Mouse (Mus musculus): Measurements from ENCODE around the gene Vmn1r236.
A peak's percentile ranks its signal among the peaks of the same experiment; 100 is the strongest.

The Vmn1r236 gene

GRCm38 (mm10) chr17:21282642-21283041 lies at the start of gene Vmn1r236:
Gene Vmn1r236, plus strand, starts transcription at chr17:21282942.
- DNase-seq (ENCODE audit: low read depth, low spot score), result no peak

- no peak for DNase-seq (ENCODE audit: low read depth, low spot score)
These were observed 26.6 kb upstream of the Vmn1r236 start, which contains the start of gene Vmn1r235 for GRCm38 (mm10) chr17:21256111-21256510. Gene Vmn1r235, plus strand, starts transcription at chr17:21256411.

DNA sequence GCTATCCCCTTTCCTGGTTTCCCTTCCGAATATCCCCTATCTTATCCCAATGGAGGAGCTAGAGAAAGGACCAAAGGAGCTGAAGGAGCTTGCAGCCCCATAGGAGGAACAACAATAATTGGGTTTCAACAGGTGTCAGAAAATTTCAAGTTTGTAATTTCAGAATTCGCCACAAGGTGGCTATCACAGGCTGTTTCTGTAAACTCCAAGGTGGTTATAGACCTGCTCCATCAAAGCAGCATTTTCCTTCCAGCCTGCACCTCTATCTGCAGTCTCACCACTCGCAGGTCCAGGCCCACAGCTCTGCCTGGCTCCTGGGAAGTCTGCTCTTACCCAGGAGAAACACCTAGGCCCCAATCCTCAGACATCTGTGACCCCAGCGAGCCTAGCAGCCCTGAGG lies 10.6 kb upstream of the Vmn1r236 start:
- DNase-seq (ENCODE audit: low read depth, low spot score), result peak; percentile 81

DNA sequence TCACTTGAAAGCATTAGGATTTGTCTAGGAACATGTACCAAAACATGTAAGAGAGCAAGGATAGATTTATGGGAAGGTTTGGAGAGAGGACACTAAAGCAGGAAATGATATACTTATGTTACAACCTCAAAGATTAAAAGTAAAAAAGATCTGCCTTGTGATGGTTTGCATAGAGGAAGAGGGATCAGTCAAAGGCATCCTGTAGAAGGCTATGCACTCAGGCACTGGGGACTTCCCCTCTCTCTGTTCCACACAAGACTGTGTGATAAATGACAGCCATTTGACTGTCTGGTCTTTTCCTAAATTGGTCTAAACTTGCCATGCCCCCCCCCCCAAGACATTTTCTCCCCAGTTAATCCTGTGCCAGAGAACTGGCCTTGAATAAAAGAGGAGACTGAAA lies 1.7 kb downstream of the Vmn1r236 start:
- DNase-seq (ENCODE audit: low read depth, low spot score), result no peak

DNA sequence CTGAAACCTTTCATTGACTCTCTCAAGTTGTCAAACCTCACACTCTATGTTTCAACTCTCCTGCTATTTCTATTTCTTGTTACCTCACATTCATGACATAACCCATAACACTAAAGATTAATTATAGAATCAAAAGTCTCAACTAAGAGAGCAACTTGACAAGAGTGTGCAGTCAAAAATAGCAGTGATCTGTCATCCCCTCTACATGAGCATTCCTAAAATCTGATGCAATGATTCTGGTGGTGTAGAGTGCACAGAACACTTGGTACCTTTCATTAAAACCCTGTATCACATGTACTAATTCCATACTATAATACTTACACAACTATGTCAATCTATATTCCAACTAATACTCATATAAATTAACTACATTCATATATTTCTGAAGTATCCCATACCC lies 7.0 kb downstream of the Vmn1r236 start:
- DNase-seq (ENCODE audit: low read depth, low spot score), result no peak

- no peak for DNase-seq (ENCODE audit: low read depth, low spot score)
These were observed 28.8 kb downstream of the Vmn1r236 start, which contains the start of gene Vmn1r237 for GRCm38 (mm10) chr17:21311565-21311964. Gene Vmn1r237, plus strand, starts transcription at chr17:21311865.

All from forelimb bud, embryonic 11.5 days (tissue).